Mouse (Mus musculus) heart, embryonic 16.5 days (tissue): ENCODE measurements at regions not wholly inside any gene's neighbourhood (a gene's known extent, or its start where the extent isn't known, plus 50 kb on each side); places are given as distances from the start of the nearest gene placed in this dataset.

Experiments used
- ATAC-seq: fragments of 200-750 bp; cut with Nextera tagmentation; replicated peaks from 2 replicates; pipeline ENCODE4 v1.8.0; 2017; ENCODE audit warnings: moderate number of reproducible peaks; ENCODE audit not compliant: insufficient read depth, low FRiP score; ENCODE audit errors: extremely low read depth
- H3K27ac ChIP-seq: fragments of 300-500 bp; sonication (generic); 2 replicates; pipeline ENCODE4 v1.5.1; 2014; ENCODE audit warnings: mild to moderate bottlenecking, low read length, control low read depth, moderate library complexity
- H3K27me3 ChIP-seq: fragments of 300-500 bp; sonication (generic); 2 replicates; pipeline ENCODE4 v1.6.1; 2014; ENCODE audit warnings: low read length, mixed read lengths; ENCODE audit not compliant: control insufficient read depth, insufficient read depth
- H3K36me3 ChIP-seq: fragments of 300-500 bp; sonication (generic); 2 replicates; pipeline ENCODE4 v1.6.1; 2014; ENCODE audit not compliant: control insufficient read depth, insufficient read depth
- H3K4me1 ChIP-seq: fragments of 300-500 bp; sonication (generic); 2 replicates; pipeline ENCODE4 v1.6.1; 2014; ENCODE audit warnings: low read length, mixed read lengths; ENCODE audit not compliant: control insufficient read depth, insufficient read depth
- H3K4me2 ChIP-seq: fragments of 300-500 bp; sonication (generic); 2 replicates; pipeline ENCODE4 v1.6.1; 2014; ENCODE audit warnings: low read depth, mild to moderate bottlenecking, control low read depth, low read length
- H3K4me3 ChIP-seq: fragments of 300-500 bp; sonication (generic); 2 replicates; pipeline ENCODE4 v1.5.1; 2014; ENCODE audit warnings: mild to moderate bottlenecking, control low read depth, low read length
- H3K9ac ChIP-seq: fragments of 300-500 bp; sonication (generic); 2 replicates; pipeline ENCODE4 v1.6.1; 2014; ENCODE audit warnings: low read length, control low read depth
- H3K9me3 ChIP-seq: fragments of 300-500 bp; sonication (generic); replicated peaks from 2 replicates; pipeline ENCODE4 v1.6.1; 2016; ENCODE audit warnings: low read length; ENCODE audit not compliant: control insufficient read depth
- WGBS: fragments of 180-500 bp; shearing (Covaris S2); extraction: QIAGEN DNeasy Blood & Tissue Kit; methylation state at CpG from one replicate; pipeline ENCODE4 v1.1.7; 2014; 5-methylcytosine and 5-hydroxymethylcytosine counted together

- 71% methylated on average over 7 of the region's 7 CpGs for WGBS
- no peak overlapping the region for H3K9ac ChIP-seq
- ATAC-seq: no peak
- no peaks in the 10 kb centered on the region for H3K4me1 ChIP-seq
- no peak overlapping the region for H3K4me3 ChIP-seq
- no peaks in the 10 kb centered on the region for H3K27me3 ChIP-seq
- no peaks in the 10 kb centered on the region for H3K9me3 ChIP-seq
- H3K4me2 ChIP-seq: no peak overlapping the region
- H3K36me3 ChIP-seq: no peaks in the 10 kb centered on the region
- no peak overlapping the region for H3K27ac ChIP-seq
These were observed 52.2 kb upstream of the Glce start for GRCm38 (mm10) chr9:62174651-62175050.
